Mouse (Mus musculus) stomach, embryonic 16.5 days (tissue): ENCODE results near the gene Olfr1369-ps1. TPM values are rescaled to one million over a fixed set of nuclear protein-coding genes. Genes with fewer than 3 reads are reported as not detected.

Source experiments
- ATAC-seq: fragments of 200-750 bp; cut with Nextera tagmentation; 2 replicates; pipeline ENCODE4 v1.8.0; 2017; ENCODE audit warnings: moderate number of reproducible peaks, moderate TSS enrichment; ENCODE audit not compliant: insufficient read depth, low FRiP score
- H3K27ac ChIP-seq: fragments of 300-500 bp; sonication (generic); 2 replicates; pipeline ENCODE4 v1.5.1; 2014; ENCODE audit warnings: low read length
- H3K27me3 ChIP-seq: fragments of 300-500 bp; sonication (generic); 2 replicates; pipeline ENCODE4 v1.6.1; 2014; ENCODE audit warnings: low read length, control low read depth, mixed read lengths; ENCODE audit not compliant: control insufficient read depth, insufficient read depth
- H3K36me3 ChIP-seq: fragments of 300-500 bp; sonication (generic); 2 replicates; pipeline ENCODE4 v1.6.1; 2014; ENCODE audit warnings: low read length; ENCODE audit not compliant: control insufficient read depth, insufficient read depth
- H3K4me1 ChIP-seq: fragments of 300-500 bp; sonication (generic); 2 replicates; pipeline ENCODE4 v1.6.1; 2014; ENCODE audit warnings: low read length, control low read depth, mixed read lengths; ENCODE audit not compliant: control insufficient read depth, insufficient read depth
- H3K4me2 ChIP-seq: fragments of 300-500 bp; sonication (generic); 2 replicates; pipeline ENCODE4 v1.6.1; 2014; ENCODE audit warnings: low read depth, low read length, mixed read lengths
- H3K4me3 ChIP-seq: fragments of 300-500 bp; sonication (generic); replicated peaks from 2 replicates; pipeline ENCODE4 v1.5.1; 2014; ENCODE audit warnings: mild to moderate bottlenecking, low read length
- H3K9ac ChIP-seq: fragments of 300-500 bp; sonication (generic); 2 replicates; pipeline ENCODE4 v1.6.1; 2014; ENCODE audit warnings: low read length
- H3K9me3 ChIP-seq: fragments of 300-500 bp; sonication (generic); replicated peaks from 2 replicates; pipeline ENCODE4 v1.6.1; 2016; ENCODE audit warnings: low read length, control low read depth; ENCODE audit not compliant: control insufficient read depth
- WGBS: fragments of 180-500 bp; shearing (Covaris S2); extraction: QIAGEN DNeasy Blood & Tissue Kit; methylation state at CpG from one replicate; pipeline ENCODE4 v1.1.7; 2014; 5-methylcytosine and 5-hydroxymethylcytosine counted together
- polyA plus RNA-seq: library from polyadenylated mRNA; unstranded; fragments of >200 nt; fragmentation: Nextera tagmentation; extraction: Ambion mirVana; gene quantifications from 2 replicates; pipeline ENCODE4 v1.2.1, GENCODE M21; 2015

Olfr1369-ps1 gene
- polyA plus RNA-seq, 1 experiment from 2014 or later, result not detected

GRCm38 (mm10) chr13:21145767-21146166 lies 34.5 kb downstream of the Olfr1369-ps1 start, which contains the start of gene Olfr1368:
TSS of gene Olfr1368 (minus strand) at chr13:21145867.
- no peaks in the 10 kb centered on the region for H3K36me3 ChIP-seq
- 75% methylated on average over 4 of the region's 4 CpGs for WGBS
- H3K27ac ChIP-seq, result no peak within 1 kb of the TSS
- H3K27me3 ChIP-seq, result no peaks in the 10 kb centered on the region
- no peak within 1 kb of the TSS for H3K4me3 ChIP-seq
- ATAC-seq, result no peak
- H3K9me3 ChIP-seq, result no peaks in the 10 kb centered on the region
- H3K4me2 ChIP-seq, result no peak within 1 kb of the TSS
- no peak within 1 kb of the TSS for H3K9ac ChIP-seq
- no peaks in the 10 kb centered on the region for H3K4me1 ChIP-seq

DNA sequence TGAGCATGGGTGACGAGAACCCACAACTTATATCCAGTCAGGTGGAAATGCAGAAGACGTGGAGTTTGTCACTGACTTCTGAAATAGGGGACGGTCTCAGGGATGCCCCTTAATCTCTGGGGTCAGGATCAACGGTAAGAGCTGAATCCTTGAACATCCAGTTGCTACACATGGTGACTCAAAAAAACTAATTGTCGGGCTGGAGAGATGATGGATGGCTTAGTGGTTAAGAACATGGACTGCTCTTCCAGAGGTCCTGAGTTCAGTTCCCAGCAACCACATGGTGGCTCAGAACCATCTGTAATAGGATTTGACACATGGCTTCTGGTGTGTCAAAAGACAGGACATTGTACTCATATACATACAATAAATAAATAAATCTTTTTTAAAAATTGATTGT lies 44.6 kb downstream of the Olfr1369-ps1 start:
- Histone ChIP-seq H3K9me3 (no peaks in the 10 kb centered on the region), H3K4me1 (peaks cover 8% of the 10 kb centered on the region; the same call in 1 of the 2 replicates), H3K9ac (no peak overlapping the region), H3K36me3 (no peaks in the 10 kb centered on the region), H3K27ac (no peak overlapping the region), H3K27me3 (no peaks in the 10 kb centered on the region), H3K4me3 (no peak overlapping the region), H3K4me2 (no peak overlapping the region)
- 78% methylated on average over 5 of the region's 5 CpGs for WGBS
- no peak for ATAC-seq

DNA sequence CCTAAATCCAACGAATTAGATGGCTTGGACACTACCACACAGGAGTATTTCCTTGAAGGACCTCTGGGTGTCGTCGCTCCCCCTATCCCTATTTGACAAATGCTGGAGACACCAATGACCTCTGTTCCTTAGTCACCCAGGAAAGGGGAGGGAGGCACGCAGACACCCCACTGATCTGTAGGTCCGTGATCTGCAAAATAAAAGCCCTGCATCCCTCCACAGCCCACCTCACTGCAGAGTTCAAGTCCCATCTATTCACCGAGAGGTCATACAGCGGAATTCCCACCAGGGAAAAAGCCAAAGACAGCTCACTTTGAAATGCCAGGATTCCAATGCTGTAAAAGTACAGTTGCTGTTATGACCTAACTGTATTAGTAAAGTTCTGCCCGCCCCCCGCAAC lies 46.8 kb downstream of the Olfr1369-ps1 start:
- ATAC-seq, result no peak
- H3K9ac ChIP-seq, result no peak overlapping the region
- H3K4me3 ChIP-seq, result peak overlapping the region; percentile 83; the same call in 1 of the 2 replicates
- no peak overlapping the region for H3K27ac ChIP-seq
- no peaks in the 10 kb centered on the region for H3K9me3 ChIP-seq
- 13% methylated on average over 9 of the region's 9 CpGs for WGBS
- H3K36me3 ChIP-seq, result no peaks in the 10 kb centered on the region
- peaks cover 8% of the 10 kb centered on the region; the same call in 1 of the 2 replicates for H3K4me1 ChIP-seq
- peak overlapping the region; percentile 98; the same call in 1 of the 2 replicates for H3K4me2 ChIP-seq
- H3K27me3 ChIP-seq, result no peaks in the 10 kb centered on the region

- ATAC-seq, result no peak
- H3K9me3 ChIP-seq, result no peaks in the 10 kb centered on the region
- H3K4me3 ChIP-seq, result peak overlapping the region; percentile 83
- peak overlapping the region; percentile 70 for H3K9ac ChIP-seq
- under 1% methylated on average over 19 of the region's 19 CpGs for WGBS
- H3K4me2 ChIP-seq, result peak overlapping the region; percentile 98
- no peaks in the 10 kb centered on the region for H3K27me3 ChIP-seq
- H3K4me1 ChIP-seq, result peaks cover 8% of the 10 kb centered on the region; the same call in 1 of the 2 replicates
- no peak overlapping the region for H3K27ac ChIP-seq
- no peaks in the 10 kb centered on the region for H3K36me3 ChIP-seq
Observed at GRCm38 (mm10) chr13:21158785-21159474, 47.6 kb downstream of the Olfr1369-ps1 start.

DNA sequence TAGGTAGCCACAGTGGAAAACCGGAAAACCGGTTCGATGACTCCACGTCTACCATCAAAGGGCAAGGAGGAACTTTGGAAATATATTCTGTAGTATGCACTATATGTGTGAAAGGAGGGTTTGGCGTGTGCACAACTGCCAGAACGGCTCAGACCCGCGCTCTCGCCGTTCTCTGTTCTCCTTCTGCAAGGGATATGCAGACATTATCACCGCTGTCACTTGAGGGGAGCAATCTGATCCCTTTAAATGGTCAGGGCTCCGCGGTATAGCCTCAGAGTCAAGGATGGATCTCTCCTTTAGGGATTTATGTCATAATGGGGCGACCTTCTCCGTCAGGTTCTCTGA lies 48.2 kb downstream of the Olfr1369-ps1 start:
- Histone ChIP-seq H3K4me1 (peaks cover 8% of the 10 kb centered on the region; the same call in 1 of the 2 replicates), H3K9me3 (no peaks in the 10 kb centered on the region), H3K36me3 (no peaks in the 10 kb centered on the region), H3K4me3 (peak overlapping the region; percentile 83), H3K27me3 (no peaks in the 10 kb centered on the region), H3K27ac (no peak overlapping the region), H3K4me2 (peak overlapping the region; percentile 98), H3K9ac (peak overlapping the region; percentile 70)
- no peak for ATAC-seq
- WGBS, result under 1% methylated on average over 15 of the region's 15 CpGs

- Histone ChIP-seq H3K27me3 (no peaks in the 10 kb centered on the region), H3K9me3 (no peaks in the 10 kb centered on the region), H3K4me2 (peak overlapping the region; percentile 98), H3K27ac (no peak overlapping the region), H3K4me3 (peak overlapping the region; percentile 83), H3K4me1 (peaks cover 8% of the 10 kb centered on the region; the same call in 1 of the 2 replicates), H3K9ac (peak overlapping the region; percentile 70), H3K36me3 (no peaks in the 10 kb centered on the region)
- 0 out of 2 replicates have a peak, but pooled peaks have one; percentile 12 for ATAC-seq
- under 1% methylated on average over 16 of the region's 16 CpGs for WGBS
Observed at GRCm38 (mm10) chr13:21160041-21160511, 48.8 kb downstream of the Olfr1369-ps1 start.

GRCm38 (mm10) chr13:21160657-21161590 lies 49.6 kb downstream of the Olfr1369-ps1 start:
- H3K4me2 ChIP-seq, result peak overlapping the region; percentile 98
- H3K27ac ChIP-seq, result peak overlapping the region; percentile 42; the same call in 1 of the 2 replicates
- peak; percentile 89 for ATAC-seq
- H3K4me1 ChIP-seq, result peaks cover 8% of the 10 kb centered on the region; the same call in 1 of the 2 replicates
- no peaks in the 10 kb centered on the region for H3K36me3 ChIP-seq
- no peak overlapping the region for H3K9ac ChIP-seq
- peak overlapping the region; percentile 83 for H3K4me3 ChIP-seq
- H3K27me3 ChIP-seq, result no peaks in the 10 kb centered on the region
- no peaks in the 10 kb centered on the region for H3K9me3 ChIP-seq
- under 1% methylated on average over 32 of the region's 32 CpGs for WGBS

DNA sequence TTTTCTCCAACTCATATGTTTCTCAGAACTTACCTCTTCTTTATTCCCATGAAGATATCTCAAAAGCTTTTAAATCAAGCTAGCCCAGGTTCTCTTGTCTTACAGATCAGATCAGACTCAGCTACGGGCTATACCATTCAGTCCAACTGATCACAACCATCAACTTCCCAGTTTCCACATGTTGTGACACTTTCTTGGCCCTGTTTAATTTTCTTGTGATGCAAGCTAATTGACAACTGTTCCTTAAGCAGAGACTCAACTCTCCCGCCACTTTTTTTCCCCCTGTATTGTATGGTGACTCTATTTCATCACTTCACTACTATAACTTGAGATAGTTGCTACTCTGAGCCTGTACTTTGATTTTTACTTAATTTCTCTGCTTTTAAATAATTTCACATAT lies 50.3 kb downstream of the Olfr1369-ps1 start:
- Histone ChIP-seq H3K4me3 (peak overlapping the region; percentile 83), H3K9ac (no peak overlapping the region), H3K36me3 (no peaks in the 10 kb centered on the region), H3K4me1 (peaks cover 8% of the 10 kb centered on the region; the same call in 1 of the 2 replicates), H3K9me3 (no peaks in the 10 kb centered on the region), H3K27ac (no peak overlapping the region), H3K27me3 (no peaks in the 10 kb centered on the region), H3K4me2 (peak overlapping the region; percentile 49)
- ATAC-seq, result no peak
- WGBS, result 41% methylated on average over 2 of the region's 2 CpGs
